Mouse (Mus musculus) layer of hippocampus, adult 8-10 months (tissue): ENCODE results near the gene Trpm3. TPM values are rescaled to one million over a fixed set of nuclear protein-coding genes. Genes with fewer than 3 reads are reported as not detected.
A peak's percentile ranks its signal among the peaks of the same experiment; 100 is the strongest.

Source experiments
- DNase-seq, 2 experiments: peaks; one replicate each; pipeline ENCODE4 v3.0.0; 2022; ENCODE audit warnings: low spot score in 2 of 2
- total RNA-seq, 4 experiments: library from RNA; stranded (reverse); gene quantifications; 2 replicates each; pipeline ENCODE4 v1.2.4; 2022

The Trpm3 gene
- 10 to 100 TPM; 55.8 to 63.2 (median 60.7) TPM for total RNA-seq

DNA sequence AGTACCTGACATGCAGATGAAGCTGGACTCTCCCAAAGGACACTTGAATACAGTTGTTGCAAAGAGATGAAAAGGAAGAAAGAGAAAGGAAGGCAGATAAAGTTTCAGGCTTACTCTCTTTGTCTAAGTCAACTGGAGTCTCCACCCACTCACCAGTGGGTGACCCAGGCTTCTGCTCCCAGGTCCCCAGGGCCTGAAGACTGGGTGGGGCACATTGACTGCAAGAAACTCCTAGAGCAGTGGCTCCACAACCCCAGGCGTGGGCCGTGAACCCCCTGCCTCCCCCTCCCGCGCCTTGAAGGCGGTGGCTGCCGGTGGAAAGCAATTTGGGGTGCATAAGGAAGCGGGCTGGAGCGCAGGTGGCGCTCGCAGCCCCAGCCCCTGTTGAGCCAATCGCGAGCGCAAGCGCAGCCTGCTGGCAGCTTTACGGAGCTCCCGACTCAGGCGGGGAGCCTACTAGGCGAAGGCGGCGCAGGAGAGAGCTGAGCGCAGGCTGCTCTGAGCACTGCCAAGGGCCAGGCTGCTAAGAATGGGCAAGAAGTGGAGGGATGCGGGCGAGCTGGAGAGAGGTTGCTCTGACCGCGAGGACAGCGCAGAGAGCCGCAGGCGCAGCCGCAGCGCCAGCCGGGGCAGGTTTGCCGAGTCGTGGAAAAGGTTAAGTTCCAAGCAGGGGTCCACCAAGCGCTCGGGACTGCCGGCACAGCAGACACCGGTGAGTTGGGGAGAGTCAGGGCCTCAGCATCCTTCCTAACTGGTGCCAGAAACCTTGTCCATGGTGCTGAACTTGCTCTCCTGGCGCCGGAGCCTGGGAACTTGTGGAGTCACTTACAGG, at the start of gene Trpm3:
Gene Trpm3, plus strand, starts transcription at position 457 of the 832 bp plus-strand sequence.
- DNase-seq = peak; percentile 26 to 66

DNA sequence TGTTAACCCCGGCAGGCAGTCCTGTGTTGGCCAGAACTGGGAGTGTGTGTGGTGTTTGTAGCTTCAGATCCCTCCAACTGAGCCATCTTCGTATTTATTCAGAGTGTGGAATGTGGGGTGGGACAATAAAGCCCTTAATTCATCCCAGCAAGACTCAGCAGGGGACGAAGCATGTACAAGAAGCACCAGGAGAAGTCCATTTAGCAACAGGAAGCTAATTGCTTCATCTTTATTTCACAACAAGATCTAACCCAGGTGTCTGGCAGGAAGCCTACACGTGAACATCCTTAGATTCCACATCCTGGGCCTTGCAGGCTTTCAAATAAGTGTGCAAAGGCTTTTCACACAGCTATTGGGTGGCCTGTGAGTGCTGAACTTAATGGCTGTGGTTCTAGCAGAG, 38.3 kb upstream of the Trpm3 start:
- DNase-seq = no peak

DNA sequence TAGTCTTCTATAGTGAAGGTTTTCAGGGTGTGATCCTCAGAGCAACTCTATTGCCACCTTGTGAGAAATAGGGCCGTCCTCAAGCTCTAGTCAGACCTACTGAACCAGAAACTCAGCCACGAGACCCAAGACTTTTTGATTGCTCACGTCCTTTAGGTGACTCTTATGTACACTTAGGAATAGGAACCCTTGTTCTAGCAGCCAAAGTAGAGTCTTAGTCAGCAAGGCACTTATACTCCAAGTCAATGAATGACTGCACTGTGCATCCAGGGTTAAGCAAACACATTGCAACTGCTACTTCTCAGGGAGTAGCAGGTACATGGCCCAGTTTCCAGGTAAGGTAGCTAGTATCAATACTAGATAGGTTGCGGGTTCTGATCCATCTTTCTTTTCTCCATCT, 35.0 kb upstream of the Trpm3 start:
- no peak for DNase-seq

DNA sequence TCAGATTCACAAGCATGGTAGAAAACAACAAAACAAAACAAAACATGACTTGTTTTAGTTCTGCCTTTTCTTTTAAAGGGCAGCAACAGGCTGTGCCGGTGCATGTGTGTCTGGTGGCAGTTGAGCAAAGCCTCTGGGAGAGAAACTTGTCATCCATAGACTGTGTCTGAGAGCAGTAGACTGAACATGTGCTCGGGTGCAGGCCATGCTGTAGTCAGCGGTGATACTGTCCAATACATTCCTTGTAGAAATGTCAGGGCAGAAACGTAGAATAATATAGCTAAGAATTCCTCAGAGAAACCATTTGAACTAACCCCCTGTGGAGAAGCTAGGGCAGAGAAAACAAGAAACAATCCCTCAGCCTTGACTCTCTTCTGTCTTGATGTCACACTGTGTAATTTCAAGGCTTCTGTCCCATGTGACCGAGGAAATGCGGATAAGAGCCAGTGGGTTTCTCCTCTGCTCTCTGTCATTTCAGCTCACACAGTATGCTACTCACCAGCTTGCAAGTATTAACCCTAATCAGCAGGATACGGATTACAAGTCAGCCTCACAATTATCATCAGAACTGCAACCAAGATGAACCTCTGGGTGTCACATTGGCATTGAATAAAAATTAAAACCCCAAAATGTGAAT, 33.9 kb upstream of the Trpm3 start:
- DNase-seq = no peak

DNA sequence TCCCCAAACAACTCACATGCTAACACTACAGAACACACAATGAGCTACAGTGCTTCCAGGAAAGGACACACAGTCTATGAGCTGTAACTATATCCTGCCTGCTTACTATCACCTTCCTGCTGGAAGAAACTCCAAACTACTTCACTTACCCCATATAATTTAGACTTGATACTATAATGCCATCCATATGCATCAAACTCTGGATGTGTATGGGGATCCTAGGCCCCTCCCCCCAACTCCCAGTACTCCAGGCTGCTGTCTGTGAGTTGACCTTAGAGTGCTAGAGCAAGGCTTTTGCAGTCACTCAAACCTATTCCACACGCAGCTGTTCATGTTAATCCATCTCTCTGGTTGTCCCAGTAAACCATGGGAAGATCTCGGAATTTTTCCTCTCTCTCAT, 33.2 kb upstream of the Trpm3 start:
- DNase-seq = no peak

DNA sequence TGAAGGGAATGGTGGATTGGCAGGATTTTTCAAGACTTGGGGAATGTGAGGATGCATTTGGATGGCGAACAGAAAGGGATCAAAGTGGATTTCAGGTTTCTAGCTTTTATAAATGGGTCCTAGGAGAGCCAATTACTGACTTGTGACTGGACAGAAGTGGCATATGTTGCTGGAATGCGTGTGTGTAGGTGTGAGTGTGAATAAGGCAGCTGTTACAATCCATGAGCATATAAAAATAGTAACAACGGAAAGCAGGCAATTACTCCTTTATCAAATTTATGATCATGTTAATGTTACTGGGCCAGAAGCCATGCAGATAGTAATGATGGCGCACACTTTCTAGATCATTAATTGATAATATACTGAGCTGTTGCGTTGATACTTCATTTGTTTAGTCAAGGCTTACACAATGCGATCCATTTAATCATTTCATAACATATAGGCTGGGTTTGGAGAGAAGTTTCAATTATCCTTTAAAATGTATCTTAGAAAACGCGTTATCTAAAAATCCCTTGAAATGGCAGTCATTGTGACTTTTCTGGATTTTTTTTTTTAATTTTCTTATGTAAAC, 29.9 kb upstream of the Trpm3 start:
- DNase-seq = no peak

DNA sequence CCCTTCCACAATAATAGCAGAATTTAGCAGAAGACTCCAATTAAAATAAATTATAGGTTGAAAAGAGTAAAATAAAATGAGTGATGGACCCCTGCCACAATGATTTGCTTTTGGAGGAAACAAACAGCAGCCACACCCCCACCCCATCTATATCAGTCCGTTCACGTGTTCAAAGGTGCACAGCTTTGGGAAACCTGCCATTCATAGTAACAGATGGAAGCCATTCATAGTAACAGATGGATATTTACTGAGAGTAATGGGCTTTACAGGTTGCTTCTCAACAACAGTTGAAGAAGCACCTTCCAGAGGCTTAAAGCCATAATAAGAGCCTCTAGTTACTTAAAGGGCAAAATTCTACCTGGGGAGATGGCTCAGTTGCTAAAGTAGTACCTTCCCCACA, 17.9 kb upstream of the Trpm3 start:
- no peak for DNase-seq

DNA sequence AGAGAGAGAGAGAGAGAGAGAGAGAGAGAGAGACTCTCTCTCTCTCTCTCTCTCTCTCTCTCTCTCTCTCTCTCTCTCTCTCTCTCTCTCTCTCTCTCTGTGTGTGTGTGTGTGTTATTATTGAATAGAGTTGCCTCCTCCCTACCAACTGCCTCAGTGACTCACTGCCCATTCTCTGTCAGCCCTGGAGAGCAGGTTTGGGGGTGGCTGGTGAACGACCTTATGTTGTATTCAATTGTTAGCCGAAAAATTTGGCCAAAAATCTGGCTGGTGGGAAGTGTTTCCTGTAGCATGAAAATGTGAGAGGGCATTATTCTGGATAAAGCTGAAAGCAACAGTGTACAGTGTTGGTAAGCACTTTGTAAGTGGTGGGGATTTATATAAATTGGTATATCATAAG, 17.2 kb upstream of the Trpm3 start:
- peak; percentile 20 to 36 for DNase-seq

DNA sequence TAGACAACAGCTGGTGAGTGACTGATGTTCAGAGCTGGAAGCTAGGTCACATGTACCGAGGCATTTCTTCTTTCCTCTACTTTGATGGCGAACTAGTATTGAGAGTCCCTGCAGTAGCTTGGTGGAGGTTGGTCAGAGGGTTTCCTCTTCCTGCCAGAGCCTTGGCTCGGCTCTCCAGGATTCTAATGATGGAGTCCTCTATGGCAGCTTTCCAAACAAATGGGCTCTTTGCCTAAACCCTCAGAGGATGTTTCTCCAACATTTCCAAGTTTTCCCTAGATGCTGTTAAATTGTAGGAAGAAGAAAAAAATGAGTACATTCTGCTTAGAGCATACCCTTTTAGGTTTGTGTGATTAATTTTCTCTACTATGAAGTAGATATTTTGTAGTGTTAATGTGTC, 6.2 kb upstream of the Trpm3 start:
- no peak for DNase-seq

DNA sequence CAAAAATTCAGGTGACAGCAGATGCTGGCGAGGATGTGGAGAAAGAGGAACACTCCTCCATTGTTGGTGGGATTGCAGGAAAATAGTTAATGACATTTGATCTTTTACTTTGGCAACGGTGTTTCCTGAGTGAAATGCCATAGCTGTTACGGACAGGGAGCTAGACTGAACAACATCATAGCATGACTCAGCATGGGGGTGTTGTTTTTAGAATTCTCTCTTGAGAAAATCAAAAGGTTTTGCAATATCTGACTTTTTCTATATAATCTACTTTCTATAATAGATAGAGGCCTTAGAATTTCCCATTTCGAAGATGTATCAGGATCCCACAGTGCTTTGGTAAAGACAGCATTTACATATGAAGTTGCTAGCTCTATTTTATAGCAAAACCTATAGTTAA, 39.7 kb downstream of the Trpm3 start:
- DNase-seq = no peak

DNA sequence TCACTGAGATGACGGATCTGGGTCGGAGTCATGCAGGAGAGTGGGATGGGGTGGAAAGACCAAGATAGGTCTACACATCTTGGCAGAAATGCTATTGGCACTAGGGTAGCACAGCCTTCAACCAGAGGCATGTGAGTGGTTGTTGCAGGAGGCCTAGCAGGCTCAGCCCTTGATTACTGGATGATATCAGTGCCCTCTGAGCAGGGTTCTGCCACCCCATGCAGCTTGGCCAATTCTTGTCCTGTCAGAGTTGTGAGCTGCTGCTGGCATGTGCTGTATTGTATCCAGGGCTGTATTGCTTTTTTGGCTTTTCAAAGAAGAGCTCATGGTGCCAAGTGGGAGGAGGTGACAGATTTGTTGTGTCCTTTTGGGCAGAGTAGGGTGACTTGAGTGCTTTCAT, 40.2 kb downstream of the Trpm3 start:
- DNase-seq = no peak

DNA sequence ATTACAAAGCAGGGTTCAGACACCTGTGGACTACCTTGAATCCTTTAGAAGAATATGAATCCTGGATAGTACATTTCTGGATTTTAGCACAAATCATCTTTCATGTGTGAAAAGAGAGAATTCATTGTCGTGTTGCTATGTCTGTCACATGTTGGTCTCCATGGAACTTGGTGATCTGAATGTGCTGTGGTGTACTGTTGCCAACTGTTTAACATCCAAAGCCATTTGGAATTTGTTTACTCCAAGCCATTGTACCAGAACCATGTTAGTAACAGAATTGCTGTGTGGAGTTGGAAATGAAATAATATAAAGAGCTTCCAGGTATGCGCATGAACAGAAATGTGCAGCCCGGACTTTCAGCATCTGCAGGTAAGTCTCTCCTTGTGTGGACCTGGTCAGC, 41.3 kb downstream of the Trpm3 start:
- no peak for DNase-seq

DNA sequence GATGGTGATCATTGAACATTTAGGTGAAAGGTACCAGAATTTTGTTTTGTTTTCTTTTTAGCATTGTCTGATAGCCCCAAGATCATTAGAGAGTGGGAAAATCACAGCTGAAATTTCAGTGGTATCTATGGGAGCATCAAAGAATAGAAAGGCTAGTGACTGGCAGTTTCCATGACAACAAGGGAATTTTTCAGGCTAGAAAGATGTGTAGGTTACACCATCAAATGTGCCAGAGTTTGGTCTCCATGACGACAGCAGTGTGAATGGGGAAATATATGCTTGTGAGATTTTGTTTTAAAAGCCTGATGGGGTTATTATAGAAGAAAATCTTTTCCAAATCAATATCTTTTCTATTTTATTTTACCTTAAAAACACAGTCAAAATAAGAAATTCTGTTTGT, 50.9 kb downstream of the Trpm3 start:
- DNase-seq = peak; percentile 17 to 30

DNA sequence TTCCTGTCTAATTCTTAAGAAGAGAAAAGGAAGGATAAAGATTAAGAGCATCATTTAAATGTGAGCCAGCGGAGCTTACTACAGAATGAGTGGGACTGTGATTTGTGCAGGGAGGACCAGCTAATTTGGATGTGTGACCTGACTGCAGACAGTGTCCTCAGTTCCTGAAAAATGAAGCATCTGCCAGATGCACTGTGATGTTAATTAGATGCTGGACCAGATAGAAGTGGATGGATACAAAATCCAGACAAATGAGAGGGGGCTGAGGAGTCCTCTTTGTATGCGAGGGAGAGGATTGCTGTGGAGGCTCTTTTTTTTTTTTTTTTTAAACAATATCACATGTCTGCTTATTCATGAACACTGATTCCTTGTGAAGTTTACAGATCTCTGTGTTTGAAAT, 83.7 kb downstream of the Trpm3 start:
- no peak for DNase-seq

DNA sequence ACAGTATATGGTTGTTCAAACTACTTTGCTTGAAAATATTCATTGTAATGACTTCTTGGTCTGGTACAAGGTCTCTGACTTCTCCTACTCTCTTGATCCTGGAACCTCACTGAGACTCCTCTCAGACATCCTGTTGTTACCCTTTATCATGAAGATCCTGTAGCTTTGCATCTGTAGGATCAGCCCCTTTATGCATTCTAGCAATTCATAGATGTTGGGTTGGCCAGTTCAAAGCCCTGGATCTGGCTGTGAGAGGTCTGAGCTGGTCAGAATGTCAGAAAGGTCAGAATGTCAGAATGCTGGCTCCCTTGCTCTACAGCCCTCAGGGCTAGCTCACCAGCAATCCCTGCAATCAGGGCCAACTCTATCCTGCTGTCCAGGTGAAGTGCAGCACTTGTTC, 95.3 kb downstream of the Trpm3 start:
- DNase-seq = no peak

DNA sequence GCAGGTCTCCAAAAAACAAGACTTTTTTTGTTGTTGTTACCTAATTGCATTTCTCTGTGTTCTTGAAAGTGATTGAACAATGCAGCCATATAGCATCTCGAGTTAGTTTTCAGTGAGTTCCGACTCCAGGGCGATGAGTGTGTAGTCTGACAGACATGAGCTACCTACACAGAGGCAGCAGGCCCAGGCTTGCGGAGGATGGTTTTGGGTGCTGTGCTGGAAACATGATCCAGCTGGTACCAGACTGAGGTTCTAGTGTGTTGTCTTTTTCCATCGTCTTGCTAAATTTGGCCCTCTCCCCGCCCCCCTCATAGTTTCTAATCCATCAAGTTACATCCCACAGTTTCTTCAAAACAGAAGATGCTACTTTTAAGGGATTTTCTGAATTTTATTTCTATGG, 110.2 kb downstream of the Trpm3 start:
- peak; percentile 63 to 70 for DNase-seq

DNA sequence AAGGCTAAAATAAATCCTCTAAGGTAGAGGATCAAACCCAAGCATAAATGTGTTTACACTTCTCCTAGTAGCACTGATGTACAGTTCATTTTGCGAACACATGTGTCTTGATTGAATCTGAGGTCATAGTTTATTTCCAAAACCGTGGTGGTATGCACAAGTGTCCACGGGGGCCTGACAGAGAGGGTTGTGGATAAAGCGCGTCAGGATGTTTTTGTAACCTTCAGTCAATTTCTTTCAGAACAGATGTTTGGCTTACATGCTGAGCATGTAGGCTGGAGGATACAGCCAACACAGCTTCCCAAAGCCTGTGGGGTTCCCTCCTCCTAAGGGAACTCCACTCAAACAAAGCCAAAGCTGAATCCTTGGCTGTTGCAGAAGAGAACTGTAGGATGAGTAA, 134.1 kb downstream of the Trpm3 start:
- no peak for DNase-seq

DNA sequence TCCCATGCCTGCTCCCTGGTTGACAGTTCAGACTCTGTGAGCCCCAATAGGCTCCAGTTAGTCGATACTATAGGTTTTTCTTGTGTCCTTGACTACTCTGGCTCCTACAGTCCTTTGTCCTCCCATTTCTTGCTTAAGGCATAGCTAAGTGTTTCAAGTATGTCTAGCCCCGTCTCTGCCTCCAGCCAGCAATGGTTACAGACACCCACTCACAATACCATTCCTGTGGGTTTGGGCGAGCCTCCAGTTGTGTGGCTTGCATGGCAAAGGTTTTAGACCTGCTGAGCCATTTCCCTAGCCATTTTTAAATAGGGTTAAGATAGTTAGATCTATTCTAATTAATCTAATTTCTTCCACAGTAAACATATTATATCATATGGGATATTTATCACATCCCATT, 145.8 kb downstream of the Trpm3 start:
- no peak for DNase-seq

DNA sequence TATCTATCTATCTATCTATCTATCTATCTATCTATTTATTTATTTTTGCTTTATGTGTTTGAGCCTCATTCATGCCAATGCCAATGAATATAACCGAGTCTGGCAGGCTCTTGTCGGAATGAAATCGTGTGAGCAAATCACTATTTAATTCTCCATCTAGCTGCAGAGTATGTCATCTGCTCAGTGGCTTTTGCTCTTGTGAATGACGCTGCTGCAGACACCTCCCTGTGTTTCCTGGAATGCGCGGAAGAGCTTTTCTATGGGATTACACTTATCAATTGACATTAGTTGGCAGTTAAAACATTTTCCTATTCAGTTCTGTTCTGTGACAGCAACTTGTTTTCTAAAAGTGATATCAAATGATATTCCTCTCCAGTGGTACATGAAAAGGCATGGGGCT, 153.8 kb downstream of the Trpm3 start:
- no peak for DNase-seq

DNA sequence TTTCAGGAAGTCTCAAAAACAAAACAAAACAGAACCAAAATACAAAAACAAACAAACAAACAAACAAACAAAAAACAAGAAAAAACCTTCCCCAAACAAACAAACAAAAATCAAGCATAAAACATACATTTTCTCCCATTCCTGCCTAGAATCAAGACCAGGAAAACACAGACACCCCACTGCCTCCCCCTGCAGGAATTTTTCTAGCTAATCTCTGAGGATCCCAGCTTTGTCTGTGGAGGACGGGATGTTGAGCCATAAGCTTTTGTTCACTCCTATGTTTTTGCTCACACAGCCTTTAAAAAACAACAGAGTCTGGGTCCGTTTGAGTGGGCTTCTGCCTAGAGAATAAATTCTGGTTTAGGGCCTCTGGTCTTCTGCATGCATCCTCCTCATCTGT, 162.1 kb downstream of the Trpm3 start:
- DNase-seq = no peak

DNA sequence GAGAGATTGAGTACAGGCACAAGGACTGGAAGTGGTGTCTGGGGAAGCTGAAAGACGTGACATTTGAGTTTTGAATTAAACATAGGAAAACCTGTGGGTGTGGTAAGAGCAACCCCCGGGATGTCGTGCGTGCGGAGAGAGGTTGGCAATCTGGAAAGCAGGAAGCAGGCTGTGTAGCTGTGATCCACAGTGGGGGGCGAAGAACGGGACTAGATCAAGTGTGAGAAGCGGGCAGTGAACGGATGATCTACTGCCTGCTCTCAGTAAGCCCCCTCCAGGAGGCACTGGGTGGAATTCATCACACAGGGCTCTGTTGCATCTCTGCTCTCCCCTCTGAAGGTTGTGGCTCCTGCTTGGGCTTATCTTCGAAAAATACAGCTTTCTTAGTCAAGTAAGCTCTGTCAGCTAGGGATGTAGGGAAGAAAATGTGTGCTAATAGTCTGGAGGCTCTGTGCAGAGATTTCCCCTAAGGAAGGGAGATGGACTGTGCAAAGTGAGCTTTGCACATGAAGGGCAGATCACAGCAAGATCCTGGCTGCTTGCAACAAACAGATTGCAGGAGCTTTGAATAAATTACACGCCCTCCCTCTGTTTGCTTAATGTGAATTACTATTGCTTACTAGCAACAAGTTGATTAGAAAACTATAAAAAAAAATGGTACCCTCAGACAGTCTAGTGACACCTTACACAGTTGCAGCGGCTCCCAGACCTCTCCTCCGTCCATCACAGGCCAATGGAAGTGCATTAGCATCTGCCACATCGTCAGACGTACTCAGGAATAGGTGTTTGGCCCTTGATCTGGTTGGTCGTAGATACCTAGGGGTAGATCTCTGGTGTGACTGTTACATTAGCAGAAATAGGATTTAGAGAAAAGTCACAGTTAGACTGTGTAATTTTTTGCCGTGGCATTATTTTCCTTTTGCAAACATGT, 164.4 kb downstream of the Trpm3 start:
- DNase-seq = no peak
